Mouse (Mus musculus) adrenal gland, adult (tissue): Measurements from ENCODE around the gene Blmh.
"Not testable (repeated sequence)": the region's sequence is repeated elsewhere in the genome, so short reads cannot be mapped to it uniquely, and the experiment has no call there.

Experiments used
- DNase-seq, 2 experiments: peaks; one replicate each; pipeline ENCODE4 v3.0.0; 2022 to 2023; ENCODE audit warnings: low spot score in 1 of 2; ENCODE audit not compliant: inconsistent age in 2 of 2

Blmh gene

GRCm38 (mm10) chr11:76916539-76917229 is 7.9 kb upstream of the Blmh start:
- DNase-seq, result peak; percentile 24 to 53

- DNase-seq, result no peak
Observed at GRCm38 (mm10) chr11:76917230-76917548, 7.4 kb upstream of the Blmh start.

GRCm38 (mm10) chr11:76920607-76921006 is 4.0 kb upstream of the Blmh start:
- no peak for DNase-seq

- not testable (repeated sequence) for DNase-seq
Observed at GRCm38 (mm10) chr11:76928586-76928985, 4.0 kb downstream of the Blmh start.

GRCm38 (mm10) chr11:76933209-76933608 is 8.6 kb downstream of the Blmh start:
- DNase-seq, result no peak

- no peak for DNase-seq
Observed at GRCm38 (mm10) chr11:76936578-76936977, 12.0 kb downstream of the Blmh start.

GRCm38 (mm10) chr11:76944839-76945238 is 20.2 kb downstream of the Blmh start:
- DNase-seq, result no peak

- DNase-seq, result peak; percentile 94 to 98
Observed at GRCm38 (mm10) chr11:76945386-76946202, 21.0 kb downstream of the Blmh start.

GRCm38 (mm10) chr11:76946203-76946585 is 21.6 kb downstream of the Blmh start:
- DNase-seq, result peak in 1 of 2 experiments; percentile 11

- peak; percentile 31 to 82 for DNase-seq
Observed at GRCm38 (mm10) chr11:76953536-76953935, 28.9 kb downstream of the Blmh start.

- no peak for DNase-seq
Observed at GRCm38 (mm10) chr11:76965703-76966102, 41.1 kb downstream of the Blmh start.

- no peak for DNase-seq
Observed at GRCm38 (mm10) chr11:76970328-76970727, 45.7 kb downstream of the Blmh start.

- DNase-seq, result no peak
Observed at GRCm38 (mm10) chr11:76974680-76975319, 50.2 kb downstream of the Blmh start.

GRCm38 (mm10) chr11:76981570-76982141 is 57.0 kb downstream of the Blmh start:
- no peak for DNase-seq

GRCm38 (mm10) chr11:76982415-76982814 is 57.8 kb downstream of the Blmh start:
- no peak for DNase-seq

- DNase-seq, result no peak
Observed at GRCm38 (mm10) chr11:76983641-76984040, 59.0 kb downstream of the Blmh start.

GRCm38 (mm10) chr11:76984173-76984572 is 59.6 kb downstream of the Blmh start:
- DNase-seq, result no peak

- peak; percentile 20 to 66 for DNase-seq
Observed at GRCm38 (mm10) chr11:76990839-76991238, 66.2 kb downstream of the Blmh start.

- DNase-seq, result no peak
Observed at GRCm38 (mm10) chr11:76992886-76993285, 68.3 kb downstream of the Blmh start.

GRCm38 (mm10) chr11:76995966-76996672 is 71.5 kb downstream of the Blmh start:
- DNase-seq, result peak in 1 of 2 experiments; percentile 29

GRCm38 (mm10) chr11:76997305-76997704 is 72.7 kb downstream of the Blmh start:
- DNase-seq, result peak; percentile 77 to 93
